Mouse (Mus musculus) forebrain, embryonic 14.5 days (tissue): ENCODE results near the gene Fgf4. TPM values are rescaled to one million over a fixed set of nuclear protein-coding genes. Genes with fewer than 3 reads are reported as not detected.

Experiments used
- ATAC-seq: fragments of 200-750 bp; cut with Nextera tagmentation; 2 replicates; pipeline ENCODE4 v1.8.0; 2017; ENCODE audit warnings: mild to moderate bottlenecking, moderate library complexity
- DNase-seq: peaks from one replicate; pipeline ENCODE4 v3.0.0-alpha.2; 2015; ENCODE audit warnings: low spot score
- H3K27ac ChIP-seq: fragments of 300-500 bp; sonication (generic); 2 replicates; pipeline ENCODE4 v1.5.1; 2014; ENCODE audit warnings: low read depth, mild to moderate bottlenecking, control low read depth, low read length, moderate library complexity
- H3K27me3 ChIP-seq: fragments of 300-500 bp; sonication (generic); replicated peaks from 2 replicates; pipeline ENCODE4 v1.6.1; 2014; ENCODE audit warnings: low read length, control low read depth, mixed read lengths; ENCODE audit not compliant: control insufficient read depth, insufficient read depth
- H3K36me3 ChIP-seq: fragments of 300-500 bp; sonication (generic); 2 replicates; pipeline ENCODE4 v1.6.1; 2014; ENCODE audit warnings: low read length, control low read depth; ENCODE audit not compliant: control insufficient read depth, insufficient read depth
- H3K4me1 ChIP-seq: fragments of 300-500 bp; sonication (generic); 2 replicates; pipeline ENCODE4 v1.6.1; 2014; ENCODE audit warnings: antibody characterized with exemption, low read length, control low read depth; ENCODE audit not compliant: control insufficient read depth, insufficient read depth
- H3K4me2 ChIP-seq: fragments of 300-500 bp; sonication (generic); 2 replicates; pipeline ENCODE4 v1.6.1; 2014; ENCODE audit warnings: mild to moderate bottlenecking, control low read depth, low read length
- H3K4me3 ChIP-seq: fragments of 300-500 bp; sonication (generic); 2 replicates; pipeline ENCODE4 v1.5.1; 2014; ENCODE audit warnings: low read depth, low read length, control low read depth
- H3K9ac ChIP-seq: fragments of 300-500 bp; sonication (generic); 2 replicates; pipeline ENCODE4 v1.6.1; 2014; ENCODE audit warnings: mild to moderate bottlenecking, low read length, control low read depth, moderate library complexity
- H3K9me3 ChIP-seq: fragments of 300-500 bp; sonication (generic); replicated peaks from 2 replicates; pipeline ENCODE4 v1.6.1; 2016; ENCODE audit warnings: low read length, control low read depth, mixed read lengths; ENCODE audit not compliant: control insufficient read depth
- WGBS: fragments of 180-500 bp; shearing (Covaris S2); extraction: QIAGEN DNeasy Blood & Tissue Kit; methylation state at CpG from one replicate; pipeline ENCODE4 v1.1.7; 2014; 5-methylcytosine and 5-hydroxymethylcytosine counted together
- polyA plus RNA-seq: library from polyadenylated mRNA; unstranded; fragments of >200 nt; fragmentation: Nextera tagmentation; extraction: Ambion mirVana; gene quantifications from 2 replicates; pipeline ENCODE4 v1.2.1, GENCODE M21; 2014

The Fgf4 gene
- polyA plus RNA-seq, 1 experiment from 2014 or later, result not detected

- no peak overlapping the region for H3K9ac ChIP-seq
- DNase-seq, result no peak
- H3K4me2 ChIP-seq, result peak overlapping the region; percentile 33
- no peaks in the 10 kb centered on the region for H3K36me3 ChIP-seq
- H3K4me1 ChIP-seq, result peaks cover 6% of the 10 kb centered on the region; the same call in 1 of the 2 replicates
- H3K4me3 ChIP-seq, result peak overlapping the region; percentile 17
- ATAC-seq, result no peak
- under 1% methylated on average over 28 of the region's 28 CpGs for WGBS
- H3K9me3 ChIP-seq, result no peaks in the 10 kb centered on the region
- peaks cover 71% of the 10 kb centered on the region for H3K27me3 ChIP-seq
- H3K27ac ChIP-seq, result no peak overlapping the region
These were observed 14.6 kb downstream of the Fgf4 start for GRCm38 (mm10) chr7:144861769-144862070.

- peaks cover 6% of the 10 kb centered on the region; the same call in 1 of the 2 replicates for H3K4me1 ChIP-seq
- H3K27ac ChIP-seq, result no peak overlapping the region
- H3K9ac ChIP-seq, result no peak overlapping the region
- H3K27me3 ChIP-seq, result peaks cover 71% of the 10 kb centered on the region
- under 1% methylated on average over 15 of the region's 15 CpGs for WGBS
- H3K4me3 ChIP-seq, result no peak overlapping the region
- H3K4me2 ChIP-seq, result peak overlapping the region; percentile 33; the same call in 1 of the 2 replicates
- ATAC-seq, result no peak
- no peak for DNase-seq
- no peaks in the 10 kb centered on the region for H3K9me3 ChIP-seq
- H3K36me3 ChIP-seq, result no peaks in the 10 kb centered on the region
These were observed 15.0 kb downstream of the Fgf4 start for GRCm38 (mm10) chr7:144862126-144862525.

DNA sequence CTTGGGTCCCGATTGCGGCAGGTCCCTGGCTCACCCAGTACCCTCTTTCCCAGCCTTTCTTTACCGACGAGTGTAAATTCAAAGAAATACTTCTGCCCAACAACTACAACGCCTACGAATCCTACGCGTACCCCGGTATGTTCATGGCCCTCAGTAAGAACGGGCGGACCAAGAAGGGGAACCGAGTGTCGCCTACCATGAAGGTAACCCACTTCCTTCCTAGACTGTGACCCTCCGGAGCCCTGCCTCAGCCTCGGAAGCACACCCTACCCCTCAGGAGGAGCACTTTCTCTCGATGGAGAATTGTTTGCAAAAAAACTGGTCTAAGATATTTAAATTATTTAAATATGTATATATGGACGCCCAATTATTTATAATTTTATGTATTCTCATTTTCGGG is 15.5 kb downstream of the Fgf4 start:
- no peak overlapping the region for H3K4me2 ChIP-seq
- no peaks in the 10 kb centered on the region for H3K36me3 ChIP-seq
- H3K4me1 ChIP-seq, result peaks cover 6% of the 10 kb centered on the region; the same call in 1 of the 2 replicates
- ATAC-seq (no peak), DNase-seq (no peak)
- no peak overlapping the region for H3K27ac ChIP-seq
- no peaks in the 10 kb centered on the region for H3K9me3 ChIP-seq
- no peak overlapping the region for H3K9ac ChIP-seq
- WGBS, result 2% methylated on average over 18 of the region's 18 CpGs
- H3K4me3 ChIP-seq, result no peak overlapping the region
- peaks cover 71% of the 10 kb centered on the region for H3K27me3 ChIP-seq

DNA sequence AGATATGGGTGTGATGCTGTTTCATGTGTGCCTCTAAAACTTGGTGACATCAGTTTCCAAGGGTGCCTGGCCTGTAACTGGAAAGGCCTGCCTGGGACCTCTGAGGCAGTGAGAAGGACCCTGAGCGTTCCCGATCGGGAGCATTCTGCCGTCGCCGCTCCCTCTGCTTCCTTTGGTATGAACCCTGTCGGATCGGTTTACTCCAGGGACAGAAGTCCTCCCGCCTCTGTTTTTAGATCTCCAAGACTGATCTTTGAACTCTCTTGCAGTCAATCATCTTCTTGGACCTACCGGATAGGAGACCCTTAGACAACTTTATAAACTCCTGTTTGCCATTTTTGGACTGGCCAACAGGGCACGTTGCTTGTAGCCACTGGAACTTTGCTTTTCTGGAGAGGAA is 16.0 kb downstream of the Fgf4 start:
- Histone ChIP-seq H3K4me3 (no peak overlapping the region), H3K9ac (no peak overlapping the region), H3K36me3 (no peaks in the 10 kb centered on the region), H3K27ac (no peak overlapping the region), H3K27me3 (peaks cover 71% of the 10 kb centered on the region), H3K4me2 (no peak overlapping the region), H3K4me1 (peaks cover 6% of the 10 kb centered on the region; the same call in 1 of the 2 replicates), H3K9me3 (no peaks in the 10 kb centered on the region)
- WGBS, result 2% methylated on average over 11 of the region's 11 CpGs
- no peak for DNase-seq
- ATAC-seq, result no peak

GRCm38 (mm10) chr7:144864160-144864670 is 17.0 kb downstream of the Fgf4 start:
- Histone ChIP-seq H3K4me3 (no peak overlapping the region), H3K27ac (no peak overlapping the region), H3K4me2 (no peak overlapping the region), H3K4me1 (peaks cover 6% of the 10 kb centered on the region; the same call in 1 of the 2 replicates), H3K9me3 (no peaks in the 10 kb centered on the region), H3K27me3 (peaks cover 67% of the 10 kb centered on the region), H3K36me3 (no peaks in the 10 kb centered on the region), H3K9ac (no peak overlapping the region)
- no peak for DNase-seq
- ATAC-seq, result no peak
- WGBS, result 32% methylated on average over 3 of the region's 3 CpGs

- DNase-seq, result no peak
- H3K4me1 ChIP-seq, result no peaks in the 10 kb centered on the region
- H3K4me3 ChIP-seq, result no peak overlapping the region
- H3K4me2 ChIP-seq, result no peak overlapping the region
- WGBS, result 69% methylated on average over 4 of the region's 4 CpGs
- H3K27ac ChIP-seq, result no peak overlapping the region
- H3K9me3 ChIP-seq, result no peaks in the 10 kb centered on the region
- no peak overlapping the region for H3K9ac ChIP-seq
- ATAC-seq, result no peak
- H3K36me3 ChIP-seq, result no peaks in the 10 kb centered on the region
- H3K27me3 ChIP-seq, result peaks cover 37% of the 10 kb centered on the region
These were observed 20.0 kb downstream of the Fgf4 start for GRCm38 (mm10) chr7:144867161-144867560.

GRCm38 (mm10) chr7:144867602-144868001 is 20.4 kb downstream of the Fgf4 start:
- H3K4me2 ChIP-seq, result no peak overlapping the region
- ATAC-seq (no peak), DNase-seq (no peak)
- H3K4me3 ChIP-seq, result no peak overlapping the region
- H3K27ac ChIP-seq, result no peak overlapping the region
- no peak overlapping the region for H3K9ac ChIP-seq
- H3K9me3 ChIP-seq, result no peaks in the 10 kb centered on the region
- H3K4me1 ChIP-seq, result no peaks in the 10 kb centered on the region
- peaks cover 34% of the 10 kb centered on the region for H3K27me3 ChIP-seq
- 81% methylated on average over 8 of the region's 8 CpGs for WGBS
- H3K36me3 ChIP-seq, result no peaks in the 10 kb centered on the region

DNA sequence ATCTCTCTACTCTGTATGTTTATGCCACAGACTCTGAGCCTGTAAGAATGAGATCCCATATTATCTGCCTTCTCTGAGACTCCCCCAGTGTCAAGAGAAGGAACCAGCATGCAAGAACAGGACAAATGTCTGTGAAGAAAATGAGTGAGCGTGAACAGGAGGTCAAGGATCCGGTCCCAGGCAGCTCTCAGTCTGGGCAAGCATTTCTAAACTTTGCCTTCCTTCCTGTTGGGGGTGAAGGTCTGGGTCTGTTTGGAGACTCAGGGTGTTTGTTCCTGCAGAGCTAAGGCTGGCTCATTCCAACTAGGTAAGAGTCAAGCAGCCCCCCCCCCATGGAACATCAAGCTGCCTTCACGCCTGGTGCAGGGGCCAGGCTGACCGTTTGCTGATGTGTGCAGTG is 25.3 kb downstream of the Fgf4 start:
- Histone ChIP-seq H3K27ac (no peak overlapping the region), H3K36me3 (no peaks in the 10 kb centered on the region), H3K27me3 (no peaks in the 10 kb centered on the region), H3K9ac (no peak overlapping the region), H3K4me3 (no peak overlapping the region), H3K4me1 (peaks cover 2% of the 10 kb centered on the region; the same call in 1 of the 2 replicates), H3K9me3 (no peaks in the 10 kb centered on the region), H3K4me2 (no peak overlapping the region)
- DNase-seq (no peak), ATAC-seq (no peak)
- WGBS, result 66% methylated on average over 4 of the region's 4 CpGs

DNA sequence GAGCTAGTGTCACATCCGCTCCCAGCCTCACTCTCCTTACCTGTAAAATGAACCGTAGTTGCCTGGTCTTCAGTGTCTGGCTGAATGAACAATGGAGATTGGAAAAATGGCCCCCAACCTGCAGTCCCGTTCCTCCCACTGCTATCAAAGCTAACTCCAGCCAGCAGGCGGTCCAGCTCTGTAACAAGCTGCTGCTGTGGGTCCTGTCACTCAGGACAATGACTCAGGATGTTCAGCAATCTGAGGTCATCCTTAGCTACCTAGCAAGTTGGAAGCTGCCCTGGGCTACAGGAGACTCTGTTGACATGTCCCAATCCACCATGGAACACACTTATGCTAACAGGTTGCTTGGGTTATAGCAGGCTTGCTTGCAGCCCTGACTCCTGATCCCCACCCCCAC is 26.0 kb downstream of the Fgf4 start:
- H3K9ac ChIP-seq, result no peak overlapping the region
- no peak overlapping the region for H3K4me2 ChIP-seq
- H3K4me1 ChIP-seq, result peaks cover 2% of the 10 kb centered on the region; the same call in 1 of the 2 replicates
- no peaks in the 10 kb centered on the region for H3K27me3 ChIP-seq
- DNase-seq, result no peak
- 65% methylated on average over 4 of the region's 4 CpGs for WGBS
- no peaks in the 10 kb centered on the region for H3K36me3 ChIP-seq
- H3K9me3 ChIP-seq, result no peaks in the 10 kb centered on the region
- ATAC-seq, result no peak
- no peak overlapping the region for H3K4me3 ChIP-seq
- H3K27ac ChIP-seq, result no peak overlapping the region
